Mouse (Mus musculus) thymus, postnatal 36 days (tissue): ENCODE results near the gene Ryr1.
"Not testable (repeated sequence)": the region's sequence is repeated elsewhere in the genome, so short reads cannot be mapped to it uniquely, and the experiment has no call there.

Experiments used
- DNase-seq, 2 experiments: peaks; one replicate each; pipeline ENCODE4 v3.0.0; 2022; ENCODE audit warnings: mixed read lengths in 2 of 2

Ryr1 gene

DNA sequence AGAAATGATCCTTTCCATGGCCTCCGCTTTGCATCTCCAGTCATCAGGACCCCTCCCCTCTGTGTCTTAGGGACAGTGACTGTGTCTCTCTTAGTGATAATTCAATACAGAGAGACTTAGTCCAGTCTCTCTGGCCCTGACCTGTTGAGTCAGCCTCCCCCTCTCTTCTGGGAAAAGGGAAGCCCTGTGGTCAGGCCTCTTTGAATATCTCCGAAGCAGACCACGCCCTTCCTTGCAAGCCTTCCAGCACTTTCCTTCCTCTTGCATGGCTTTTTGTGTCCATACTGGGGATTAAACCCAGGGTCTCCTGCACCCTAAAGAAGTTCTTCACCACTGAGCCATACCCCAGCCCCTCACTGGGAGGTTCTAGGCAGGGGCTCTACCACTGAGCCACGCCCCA is 19.0 kb upstream of the Ryr1 start:
- DNase-seq = no peak

DNA sequence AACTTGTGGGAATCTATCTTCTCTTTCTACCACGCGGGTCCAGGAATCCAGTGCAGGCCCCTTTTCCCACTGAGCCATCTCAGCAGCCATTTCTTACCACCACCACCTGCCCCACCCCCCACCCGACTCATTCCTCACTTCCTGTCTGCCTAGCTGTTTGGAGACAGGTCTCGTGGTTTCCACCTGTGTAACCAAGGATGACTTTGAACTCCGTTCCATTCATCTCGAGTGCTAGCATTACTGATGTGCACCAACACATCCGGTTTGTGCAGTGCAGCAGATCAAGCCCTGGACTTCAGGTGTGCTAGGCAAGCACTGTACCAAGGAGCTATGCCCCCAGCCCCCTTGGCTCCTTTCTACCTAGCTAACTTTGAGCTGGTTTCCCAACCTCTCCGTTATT is 16.4 kb upstream of the Ryr1 start:
- DNase-seq = peak; percentile 47 to 72

DNA sequence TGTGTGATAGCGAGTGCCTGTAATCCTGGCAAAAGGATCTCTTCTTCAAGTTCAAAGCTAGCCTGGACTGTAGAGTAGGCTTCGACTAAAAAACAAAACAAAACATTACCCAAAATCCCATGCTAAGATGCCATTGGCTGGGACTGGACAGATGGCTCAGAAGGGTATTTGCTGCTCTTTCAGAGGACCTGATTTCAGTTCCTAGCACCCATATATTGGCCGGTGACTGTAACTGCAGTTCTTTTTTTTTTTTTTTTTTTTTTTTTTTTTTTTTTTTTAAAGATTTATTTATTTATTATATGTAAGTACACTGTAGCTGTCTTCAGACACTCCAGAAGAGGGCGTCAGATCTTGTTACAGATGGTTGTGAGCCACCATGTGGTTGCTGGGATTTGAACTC is 14.3 kb upstream of the Ryr1 start:
- DNase-seq = not testable (repeated sequence)

DNA sequence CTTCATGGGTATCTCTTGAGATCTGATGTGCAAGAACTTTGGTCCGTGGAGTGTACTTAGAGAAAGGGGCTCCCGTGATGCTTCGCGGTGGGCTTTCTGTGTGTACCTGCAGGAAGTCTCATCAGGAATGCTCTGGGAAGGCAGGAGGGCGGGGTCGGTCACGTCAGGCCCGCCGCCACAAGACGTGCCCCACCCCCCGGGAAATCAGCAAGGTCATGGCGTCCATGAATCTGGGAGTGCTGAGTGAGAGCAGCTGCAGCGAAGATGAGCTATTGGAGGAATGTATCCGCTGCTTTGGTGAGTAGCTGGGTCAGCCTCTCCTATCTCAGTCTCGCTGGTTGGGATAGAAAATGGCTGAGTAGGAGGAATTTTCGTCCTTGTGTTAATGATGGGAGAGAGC is 12.4 kb upstream of the Ryr1 start:
- DNase-seq = no peak

DNA sequence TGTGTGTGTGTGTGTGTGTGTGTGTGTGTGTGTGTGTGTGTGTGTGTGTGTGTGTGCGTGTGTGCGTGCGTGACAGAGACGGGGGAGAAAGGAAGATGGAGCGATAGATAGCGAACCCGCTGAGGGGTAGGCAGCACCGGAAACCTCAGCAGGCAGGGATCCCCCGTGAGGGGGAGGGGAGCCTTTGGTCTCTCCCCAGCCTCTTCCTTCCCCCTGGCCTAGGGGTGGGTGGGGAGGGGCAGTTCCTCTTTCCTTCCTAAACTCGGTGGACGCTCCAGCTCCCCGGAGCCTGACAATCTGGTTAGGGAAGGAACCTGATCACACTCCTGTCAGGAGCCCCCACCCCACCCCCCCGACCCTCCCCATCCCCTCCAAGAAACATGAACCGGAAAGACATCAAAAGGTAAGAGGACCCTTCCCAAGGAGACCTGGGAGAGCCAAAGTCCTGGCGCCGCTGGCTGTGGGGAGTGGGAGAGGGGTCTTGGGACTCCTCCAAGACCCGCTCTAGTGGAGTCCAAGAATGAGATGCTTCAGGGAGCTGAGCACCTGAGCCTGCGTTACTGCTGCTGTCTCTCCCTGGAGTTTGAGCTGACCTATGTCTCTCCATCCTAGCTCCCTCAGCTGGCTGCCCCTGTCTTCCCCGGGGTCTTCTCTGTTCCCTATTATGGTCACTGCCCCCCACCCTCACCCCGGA is 9.9 kb upstream of the Ryr1 start, which contains the start of gene Rasgrp4:
Rasgrp4 (plus strand) TSS at position 159 of the 694 bp plus-strand sequence.
- peak; percentile 86 to 93 for DNase-seq

DNA sequence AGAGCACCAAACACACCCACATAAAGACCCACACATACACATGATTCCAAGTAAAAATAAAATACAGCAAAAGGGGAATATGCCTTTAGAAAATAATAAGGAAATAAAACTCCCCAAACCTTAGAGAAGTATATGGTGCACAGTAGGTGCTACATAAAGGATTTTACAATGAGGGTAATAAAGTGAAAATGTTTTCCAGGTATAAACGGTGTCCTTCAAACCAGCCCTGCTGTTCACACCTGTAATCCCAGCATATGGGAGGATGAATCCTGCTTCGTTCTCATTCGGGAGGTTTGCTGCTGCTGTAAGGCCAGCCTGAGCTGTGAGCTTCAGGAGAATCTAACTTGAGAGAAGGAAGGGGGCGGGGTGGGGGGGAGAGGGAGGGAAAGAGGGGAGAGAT is 9.3 kb upstream of the Ryr1 start:
- DNase-seq = no peak

DNA sequence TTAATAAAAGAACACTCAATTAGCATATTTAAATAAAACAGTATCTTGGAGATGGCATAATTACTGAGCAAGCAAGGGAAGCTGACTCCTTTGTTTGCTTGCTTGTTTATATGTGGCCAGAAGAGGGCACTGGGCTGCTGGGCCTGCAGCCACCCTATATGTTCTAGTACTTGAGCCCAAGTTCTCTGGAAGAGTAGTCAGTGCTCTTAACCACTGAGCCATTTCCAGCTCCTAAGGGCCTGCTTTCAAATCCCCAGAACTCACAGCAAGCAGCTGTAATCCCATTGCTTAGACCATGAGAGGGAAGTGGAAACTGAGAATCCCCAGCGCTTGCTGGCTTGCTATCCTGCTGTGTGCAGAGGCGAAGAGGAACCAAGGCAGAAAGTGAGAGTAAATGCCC is 3.7 kb upstream of the Ryr1 start:
- DNase-seq = no peak

DNA sequence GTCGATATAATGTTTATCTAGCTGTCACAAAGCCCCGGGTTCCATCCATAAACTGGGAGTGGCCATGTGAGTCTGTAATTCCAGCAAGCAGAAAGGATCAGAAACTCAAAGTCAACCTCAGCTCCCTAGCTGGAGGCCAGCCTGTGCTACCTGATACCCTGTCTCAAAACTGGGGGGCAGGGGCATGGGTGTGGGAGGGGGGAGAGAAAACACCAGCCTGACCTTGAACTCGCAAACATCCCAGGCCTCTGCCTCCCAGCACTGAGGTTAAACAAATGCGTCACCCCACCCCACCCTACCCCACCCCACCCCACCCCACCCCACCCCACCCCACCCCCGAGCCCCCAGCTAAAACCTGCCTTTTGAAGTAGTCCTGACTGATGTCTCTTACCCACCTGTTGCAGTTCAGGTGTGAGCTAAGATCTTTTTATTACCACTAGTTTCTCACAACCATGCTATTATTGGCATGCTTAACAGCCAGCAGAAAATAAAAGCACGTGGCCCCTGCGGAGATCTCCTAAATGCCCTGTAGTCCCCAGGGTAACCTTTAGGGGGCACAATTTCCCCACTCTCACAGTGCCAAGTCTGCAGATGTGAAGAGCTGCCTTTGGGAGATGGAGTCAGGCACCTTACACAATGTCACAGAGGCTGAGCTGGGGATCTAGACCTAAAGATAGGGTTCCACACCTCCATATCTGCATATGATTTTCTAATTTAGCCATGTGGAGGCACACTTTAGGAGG is 1.4 kb upstream of the Ryr1 start:
- peak; percentile 79 to 83 for DNase-seq

DNA sequence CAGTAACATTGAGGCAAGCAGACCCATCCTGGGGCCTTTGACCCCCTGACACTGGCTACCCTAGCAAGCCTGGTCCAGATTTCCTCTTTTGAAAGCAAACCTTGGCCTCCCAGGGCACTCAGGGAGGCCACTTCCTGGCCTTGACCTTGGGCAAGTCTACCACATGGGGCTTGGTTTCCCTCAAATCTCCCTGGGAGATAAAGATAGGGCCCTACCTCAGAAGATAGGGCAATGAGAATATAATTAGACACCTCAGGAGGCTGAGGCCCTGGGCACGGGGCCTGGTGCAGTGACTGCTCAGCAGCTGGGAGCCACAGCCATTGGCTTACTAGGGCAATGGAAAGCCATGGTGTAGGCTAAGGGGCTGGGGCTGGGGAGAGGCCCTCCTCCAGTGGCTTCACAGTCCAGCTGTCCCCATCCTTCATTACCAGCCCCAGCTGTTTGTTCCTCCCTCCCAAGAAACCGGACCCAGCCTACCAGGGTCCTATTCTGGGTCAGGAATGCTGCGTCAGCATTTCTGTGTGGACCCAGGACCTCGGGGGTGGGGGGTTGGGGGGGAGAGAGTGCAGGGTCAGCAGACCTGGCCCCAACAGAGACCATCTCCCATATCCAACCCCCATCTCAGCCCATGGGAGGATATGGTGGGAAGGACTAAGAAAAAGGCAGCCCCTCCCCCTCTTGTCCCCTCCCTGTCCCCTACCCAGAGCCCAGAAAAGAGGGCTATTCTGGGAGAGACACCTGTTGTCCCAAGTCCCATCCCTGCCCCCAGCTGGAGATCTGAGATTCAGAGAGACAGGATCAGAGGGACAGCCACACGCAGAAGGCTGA is 1.2 kb downstream of the Ryr1 start:
- DNase-seq = no peak

DNA sequence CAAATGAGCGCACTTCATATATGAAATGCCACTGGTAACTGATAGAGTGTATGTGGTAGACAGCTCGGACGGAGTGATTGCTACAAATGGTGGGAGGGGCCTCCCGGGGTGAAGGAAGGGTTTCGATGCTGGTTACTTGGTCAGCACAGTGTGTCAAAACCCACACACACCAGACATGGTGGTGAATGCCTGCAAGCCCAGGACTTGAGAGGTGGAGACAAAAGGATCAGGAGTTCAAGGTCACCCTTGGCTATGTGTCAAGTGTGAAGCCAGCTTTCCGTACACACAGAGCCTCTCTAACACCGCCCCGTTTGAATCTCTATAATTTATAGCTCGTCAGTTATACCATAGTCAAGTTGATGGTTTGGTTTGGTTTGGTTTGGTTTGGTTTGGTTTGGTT is 2.2 kb downstream of the Ryr1 start:
- no peak for DNase-seq

DNA sequence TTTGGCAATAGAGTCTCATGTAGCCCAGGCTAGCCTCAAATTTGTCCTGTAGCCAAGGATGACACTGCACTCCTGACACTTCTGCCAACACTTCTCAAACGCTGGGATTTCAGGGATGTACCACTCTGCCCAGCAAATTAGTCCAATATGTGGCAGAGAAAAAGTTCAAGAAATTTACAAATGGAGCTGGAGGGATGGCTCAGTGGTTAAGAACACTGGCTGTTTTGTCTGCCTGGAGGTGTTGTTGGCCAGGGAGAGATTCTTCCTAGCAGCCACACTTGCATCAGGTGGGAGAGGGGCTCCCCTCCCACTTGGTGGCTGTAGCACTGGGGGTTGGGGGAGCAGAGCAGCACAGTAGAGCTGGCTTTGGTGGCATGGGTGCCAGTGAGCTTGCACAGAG is 5.5 kb downstream of the Ryr1 start:
- DNase-seq = no peak

DNA sequence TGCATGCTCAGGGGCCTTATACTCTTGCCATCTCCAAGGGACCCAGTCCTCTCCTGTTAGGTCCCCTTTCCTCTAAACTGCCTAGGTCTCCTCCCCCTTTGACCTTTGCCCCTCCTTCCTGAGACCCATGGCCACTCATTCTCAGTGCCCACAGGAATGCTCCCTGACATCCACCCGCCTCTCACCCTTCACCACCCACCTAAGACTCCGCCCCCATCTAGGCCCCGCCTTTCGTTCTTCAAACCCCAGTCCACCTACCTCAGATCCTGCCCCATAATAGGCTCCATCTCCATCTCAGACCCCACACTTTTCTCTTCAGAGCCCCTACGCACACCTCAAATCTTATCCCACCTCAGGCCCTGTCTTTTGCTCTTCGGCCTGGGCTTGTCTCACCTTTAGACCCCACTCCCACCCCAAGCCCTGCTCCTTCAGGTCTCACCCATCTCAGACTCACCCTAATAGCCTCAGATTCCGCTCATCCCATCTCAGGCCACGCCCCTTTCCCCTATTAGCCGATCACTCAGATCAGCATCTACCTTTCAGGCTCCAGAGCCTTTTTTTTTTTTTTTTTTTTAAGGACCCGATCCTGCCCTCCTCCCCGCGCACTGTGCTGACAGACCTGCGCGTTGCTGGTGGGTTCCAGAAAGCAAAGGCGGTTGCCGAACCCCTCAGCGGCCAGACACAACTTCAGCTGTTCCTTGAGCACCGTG is 6.7 kb downstream of the Ryr1 start:
- no peak for DNase-seq

DNA sequence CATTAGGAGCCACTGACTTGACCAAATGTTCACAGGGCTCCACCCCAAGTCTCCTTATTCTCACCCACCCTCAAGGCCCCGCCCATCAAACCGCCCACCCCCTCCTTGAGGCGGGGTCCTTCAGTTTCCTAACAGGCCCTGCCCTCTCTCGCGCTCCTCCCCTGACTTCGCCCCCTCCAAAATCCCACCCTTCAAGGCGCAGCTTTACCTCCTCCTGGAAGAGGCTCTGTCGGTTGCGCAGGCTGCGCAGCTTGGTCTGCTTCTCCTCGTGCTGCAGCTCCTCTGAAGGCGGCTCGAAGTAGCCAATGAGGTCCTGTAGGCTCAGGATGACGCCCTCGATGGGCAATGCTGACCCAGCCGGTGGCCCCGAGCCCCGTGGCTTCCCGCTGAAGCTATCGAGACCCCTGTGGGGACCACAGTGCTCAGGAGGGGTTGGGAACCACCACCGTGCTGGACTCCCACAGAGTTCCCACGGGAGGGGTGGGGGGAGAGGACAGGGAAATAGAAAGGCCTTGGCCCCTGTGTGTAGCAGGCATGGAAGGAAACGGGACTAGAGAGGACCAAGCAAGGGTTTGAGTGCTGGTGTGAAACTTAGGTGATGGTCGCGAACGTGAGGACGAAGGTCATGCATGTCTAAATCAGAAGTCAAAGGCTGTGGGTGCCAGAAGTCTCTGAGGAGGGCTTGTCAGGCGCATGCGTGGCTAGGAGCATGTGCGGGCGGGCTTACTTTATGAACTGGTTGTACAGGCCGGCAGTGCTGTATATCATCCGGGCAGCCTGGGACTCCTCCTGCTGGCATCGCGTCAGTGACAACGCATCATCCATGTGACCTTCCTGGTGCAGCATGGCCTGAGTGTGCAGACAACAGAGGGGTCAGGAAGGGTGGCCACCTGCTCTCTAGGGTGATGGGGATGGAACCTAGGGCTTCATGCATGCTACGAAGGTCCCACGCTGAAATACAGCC is 15.7 kb downstream of the Ryr1 start:
- DNase-seq = peak; percentile 51 to 64

DNA sequence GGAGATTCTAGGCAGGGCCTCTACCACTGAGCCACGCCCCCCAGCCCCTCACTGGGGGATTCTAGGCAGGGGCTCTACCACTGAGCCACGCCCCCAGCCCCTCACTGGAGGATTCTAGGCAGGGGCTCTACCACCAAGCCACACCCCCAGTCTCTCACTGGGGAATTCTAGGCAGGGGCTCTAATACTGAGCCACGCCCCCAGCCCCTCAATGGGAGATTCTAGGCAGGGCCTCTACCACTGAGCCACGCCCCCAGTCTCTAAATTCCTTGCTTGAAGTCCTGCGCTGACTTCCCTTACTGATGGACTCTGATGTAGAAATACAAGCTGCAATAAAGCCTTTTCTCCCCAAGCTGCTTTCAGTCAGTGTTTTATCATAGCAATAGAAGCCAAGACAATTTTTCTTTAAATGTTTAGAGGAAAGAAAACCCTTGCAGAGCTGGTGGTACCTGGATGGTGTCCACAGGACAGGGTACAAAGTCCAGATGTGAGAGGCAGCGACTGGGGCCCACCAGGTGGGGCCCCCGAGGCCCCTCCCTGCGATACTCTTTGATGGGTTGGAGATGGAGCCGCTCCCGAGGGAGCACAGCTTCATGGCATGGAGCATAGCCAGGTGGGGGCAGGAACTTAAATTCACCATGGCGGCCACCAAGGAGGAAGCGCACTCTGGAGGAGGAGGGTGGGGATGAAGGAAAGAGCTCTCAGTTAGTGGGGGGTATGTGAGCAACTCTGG is 23.5 kb downstream of the Ryr1 start:
- DNase-seq = no peak

DNA sequence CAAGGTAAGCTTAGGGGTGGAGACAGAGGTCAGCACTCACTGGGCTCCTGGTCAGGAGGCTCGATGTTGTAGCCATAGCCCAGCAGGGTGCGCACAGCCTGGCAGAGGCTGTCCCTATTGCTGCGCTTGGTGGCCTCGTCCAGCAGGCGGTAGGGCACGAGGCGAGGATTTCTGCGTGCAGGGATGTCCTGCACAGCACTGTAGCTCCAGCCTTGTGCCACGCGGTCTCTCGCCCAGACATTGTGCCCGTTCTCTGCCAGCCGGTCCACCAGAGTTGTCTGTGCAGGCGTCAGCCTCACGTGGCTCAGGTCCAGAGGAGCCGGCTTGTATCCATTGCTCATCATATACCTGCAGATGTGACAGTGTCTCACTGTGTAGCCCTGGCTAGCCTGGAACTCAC is 27.8 kb downstream of the Ryr1 start:
- no peak for DNase-seq

DNA sequence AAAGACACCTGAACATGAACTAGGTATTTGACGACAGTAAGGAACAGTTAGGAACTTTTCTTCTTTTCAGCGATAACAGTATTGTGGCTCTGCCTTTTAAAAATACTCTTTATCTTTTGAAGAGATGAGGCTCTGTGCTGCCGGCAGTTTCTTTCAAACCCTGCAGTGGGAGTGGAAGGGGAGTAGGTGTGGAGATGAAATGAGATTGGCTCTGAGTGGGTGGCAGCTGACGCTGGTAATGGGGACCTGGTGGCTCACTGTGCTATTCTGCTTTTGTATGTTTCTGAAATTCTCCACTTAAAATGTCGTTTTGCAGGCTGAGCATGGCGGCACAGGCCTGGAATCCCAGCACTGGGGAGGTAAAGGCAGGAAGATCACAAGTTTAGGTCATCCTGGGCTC is 36.2 kb downstream of the Ryr1 start:
- DNase-seq = no peak

DNA sequence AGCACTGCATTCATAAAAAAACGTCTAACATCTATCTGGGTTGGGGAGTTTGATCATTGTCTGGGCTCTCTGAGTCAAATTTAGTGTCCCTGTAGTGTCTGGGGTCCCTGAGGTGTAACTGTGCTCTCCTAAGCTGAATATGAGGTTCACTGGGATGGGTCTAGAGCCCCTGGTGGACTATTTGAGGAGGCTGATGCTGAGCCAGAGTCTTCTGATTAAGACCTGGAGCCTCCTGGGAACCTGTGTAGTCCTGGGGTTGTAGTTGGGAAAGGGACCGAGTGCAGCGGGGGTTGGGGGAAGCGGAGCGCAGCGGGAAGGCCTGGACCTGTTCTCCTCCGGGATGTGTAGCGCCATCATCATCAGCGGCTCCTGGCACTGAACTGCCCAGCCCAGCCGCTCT is 38.1 kb downstream of the Ryr1 start:
- DNase-seq = no peak

DNA sequence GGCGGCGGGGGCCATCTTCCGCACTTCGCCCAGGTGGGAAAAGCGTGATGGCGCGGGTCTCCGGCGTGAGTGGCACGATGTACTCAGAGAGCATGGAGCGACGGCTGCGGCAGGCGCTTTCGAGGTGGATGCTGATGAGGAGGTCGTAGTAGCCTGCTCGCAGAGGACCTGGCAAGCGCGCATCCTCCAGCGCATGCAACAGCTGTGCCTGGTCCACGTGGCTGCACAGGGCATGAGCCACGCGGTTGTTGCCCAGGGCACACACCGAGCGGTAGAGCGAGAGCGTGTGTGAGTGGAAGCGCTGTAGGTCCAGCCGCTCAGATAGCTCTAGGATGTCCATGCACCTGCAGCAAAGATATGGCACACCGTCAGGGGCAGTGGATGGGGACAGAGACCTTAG is 39.0 kb downstream of the Ryr1 start:
- DNase-seq = no peak

DNA sequence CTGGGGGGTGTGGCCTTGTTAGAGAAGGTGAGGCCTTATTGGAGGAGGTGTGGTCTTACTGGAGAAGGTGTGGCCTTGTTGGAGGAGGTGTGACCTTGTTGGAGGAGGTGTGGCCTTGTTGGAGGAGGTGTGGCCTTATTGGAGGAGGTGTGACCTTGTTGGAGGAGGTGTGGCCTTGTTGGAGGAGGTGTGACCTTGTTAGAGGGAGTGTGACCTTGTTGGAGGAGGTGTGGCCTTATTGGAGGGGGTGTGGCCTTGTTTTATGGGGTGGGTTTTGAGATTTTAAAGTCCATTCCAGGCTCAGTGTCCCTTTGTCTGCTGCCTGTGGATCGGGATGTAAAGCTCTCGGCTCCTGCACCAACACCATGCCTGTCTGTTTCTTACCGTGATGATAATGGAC is 40.6 kb downstream of the Ryr1 start:
- DNase-seq = no peak

DNA sequence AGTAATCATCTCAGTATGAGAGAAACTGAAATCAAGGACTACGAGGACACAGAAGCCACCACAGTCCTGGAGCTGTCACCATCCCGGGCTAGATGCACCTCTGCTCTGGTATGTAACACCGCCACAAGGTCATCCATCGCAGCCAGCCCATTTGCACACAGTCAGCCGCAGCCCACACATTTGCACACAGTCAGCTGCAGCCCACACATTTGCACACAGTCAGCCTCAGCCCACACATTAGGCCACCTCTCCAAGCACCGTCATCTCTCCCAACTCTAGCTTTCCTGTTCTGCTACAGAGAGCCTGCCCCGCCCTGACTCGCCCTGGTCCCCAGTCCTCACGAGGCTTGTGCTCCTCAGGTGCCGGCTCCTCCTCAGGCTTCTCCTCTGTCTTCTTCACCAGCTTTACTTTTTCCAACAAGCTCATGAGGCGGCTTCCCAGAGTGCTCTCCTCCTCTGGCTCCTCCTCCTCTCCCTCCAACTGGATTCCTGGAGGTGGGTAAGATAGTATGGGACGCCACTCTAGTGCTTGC is 45.5 kb downstream of the Ryr1 start:
- DNase-seq = no peak

DNA sequence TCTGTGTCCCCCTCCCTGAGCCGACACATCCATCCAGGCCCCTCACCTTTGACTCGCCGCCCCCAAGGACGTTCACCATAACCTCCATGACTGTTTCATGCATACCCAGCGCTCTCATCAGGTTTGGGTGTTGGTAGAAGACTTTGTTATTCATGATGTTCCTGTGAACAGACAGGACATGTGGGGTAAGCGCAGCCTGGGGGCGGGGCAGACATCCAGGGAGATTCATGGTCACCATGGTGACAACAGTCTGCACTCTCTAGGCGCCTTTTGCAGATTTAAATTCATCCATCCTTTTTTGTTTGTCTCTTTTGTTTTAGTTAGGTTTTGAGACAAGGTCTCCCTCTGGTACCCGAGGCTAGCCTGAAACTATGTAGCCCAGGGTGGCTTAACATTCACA is 48.0 kb downstream of the Ryr1 start:
- DNase-seq = no peak
